Mouse (Mus musculus) limb, embryonic 14.5 days (tissue): ENCODE measurements around the gene Gm27029. TPM values are rescaled to one million over a fixed set of nuclear protein-coding genes. Genes with fewer than 3 reads are reported as not detected.

Experiments
- ATAC-seq: fragments of 200-750 bp; cut with Nextera tagmentation; 2 replicates; pipeline ENCODE4 v1.8.0; 2017; ENCODE audit warnings: low read depth, moderate number of reproducible peaks, moderate TSS enrichment; ENCODE audit not compliant: low FRiP score
- DNase-seq: peaks from one replicate; pipeline ENCODE4 v3.0.0-alpha.2; 2015; ENCODE audit warnings: low spot score
- H3K27ac ChIP-seq: fragments of 300-500 bp; sonication (generic); replicated peaks from 2 replicates; pipeline ENCODE4 v1.5.1; 2014; ENCODE audit warnings: low read depth, mild to moderate bottlenecking, low read length, moderate library complexity, mixed read lengths
- H3K27me3 ChIP-seq: fragments of 300-500 bp; sonication (generic); 2 replicates; pipeline ENCODE4 v1.6.1; 2014; ENCODE audit warnings: low read length, mixed read lengths; ENCODE audit not compliant: control insufficient read depth, insufficient read depth
- H3K36me3 ChIP-seq: fragments of 300-500 bp; sonication (generic); 2 replicates; pipeline ENCODE4 v1.6.1; 2014; ENCODE audit warnings: mild to moderate bottlenecking, low read length, moderate library complexity, mixed read lengths; ENCODE audit not compliant: control insufficient read depth, insufficient read depth
- H3K4me1 ChIP-seq: fragments of 300-500 bp; sonication (generic); 2 replicates; pipeline ENCODE4 v1.6.1; 2014; ENCODE audit warnings: antibody characterized with exemption, low read length, mixed read lengths; ENCODE audit not compliant: control insufficient read depth, insufficient read depth
- H3K4me2 ChIP-seq: fragments of 300-500 bp; sonication (generic); replicated peaks from 2 replicates; pipeline ENCODE4 v1.6.1; 2014; ENCODE audit warnings: low read depth, mild to moderate bottlenecking, low read length, moderate library complexity; ENCODE audit not compliant: severe bottlenecking
- H3K4me3 ChIP-seq: fragments of 300-500 bp; sonication (generic); replicated peaks from 2 replicates; pipeline ENCODE4 v1.5.1; 2014; ENCODE audit warnings: low read length
- H3K9ac ChIP-seq: fragments of 300-500 bp; sonication (generic); 2 replicates; pipeline ENCODE4 v1.6.1; 2014; ENCODE audit warnings: mild to moderate bottlenecking, low read depth, low read length, moderate library complexity; ENCODE audit not compliant: severe bottlenecking
- H3K9me3 ChIP-seq: fragments of 300-500 bp; sonication (generic); 2 replicates; pipeline ENCODE4 v1.6.1; 2016; ENCODE audit warnings: low read length; ENCODE audit not compliant: control insufficient read depth
- POLR2A ChIP-seq: fragments of 200-500 bp; IDR thresholded peaks from 2 replicates; pipeline ENCODE4 v1.8.0; 2012; ENCODE audit warnings: inconsistent platforms, mild to moderate bottlenecking, moderate library complexity, borderline replicate concordance; ENCODE audit not compliant: insufficient read depth, insufficient read length; ENCODE audit errors: extremely low read depth
- WGBS: fragments of 180-500 bp; shearing (Covaris S2); extraction: QIAGEN DNeasy Blood & Tissue Kit; methylation state at CpG from one replicate; pipeline ENCODE4 v1.1.7; 2014; 5-methylcytosine and 5-hydroxymethylcytosine counted together
- polyA plus RNA-seq, 2 experiments: library from polyadenylated mRNA; depleted of rRNA in 1 of 2; stranded (reverse) in 1 of 2; unstranded in 1 of 2; fragments of >200 nt; fragmentation: Nextera tagmentation in 1 of 2; extraction: Ambion mirVana in 1 of 2; gene quantifications; 2 replicates each; pipeline versions ENCODE4 v1.2.1 to v1.2.3; 2012 to 2014

The Gm27029 gene
- polyA plus RNA-seq, 2 experiments = 4.2 to 12.1 TPM

GRCm38 (mm10) chr11:101462141-101462540, 37.5 kb upstream of the Gm27029 start:
- TF ChIP-seq POLR2A = no peak
- peaks cover 46% of the 10 kb centered on the region for H3K36me3 ChIP-seq
- no peaks in the 10 kb centered on the region for H3K27me3 ChIP-seq
- peaks cover 17% of the 10 kb centered on the region for H3K4me1 ChIP-seq
- no peak overlapping the region for H3K4me3 ChIP-seq
- WGBS = 85% methylated on average over 14 of the region's 14 CpGs
- no peaks in the 10 kb centered on the region for H3K9me3 ChIP-seq
- H3K9ac ChIP-seq = no peak overlapping the region
- no peak overlapping the region for H3K4me2 ChIP-seq
- H3K27ac ChIP-seq = no peak overlapping the region
- ATAC-seq = no peak
- DNase-seq = no peak

- no peak overlapping the region for H3K9ac ChIP-seq
- no peak overlapping the region for H3K27ac ChIP-seq
- DNase-seq (no peak), ATAC-seq (no peak)
- 86% methylated on average over 15 of the region's 15 CpGs for WGBS
- no peak for TF ChIP-seq POLR2A
- no peaks in the 10 kb centered on the region for H3K27me3 ChIP-seq
- H3K4me1 ChIP-seq = peaks cover 17% of the 10 kb centered on the region
- no peaks in the 10 kb centered on the region for H3K9me3 ChIP-seq
- no peak overlapping the region for H3K4me3 ChIP-seq
- no peak overlapping the region for H3K4me2 ChIP-seq
- H3K36me3 ChIP-seq = peaks cover 50% of the 10 kb centered on the region
Observed at GRCm38 (mm10) chr11:101460321-101460720, 35.7 kb upstream of the Gm27029 start.

- Histone ChIP-seq H3K9ac (no peak overlapping the region), H3K27me3 (no peaks in the 10 kb centered on the region), H3K27ac (no peak overlapping the region), H3K4me2 (no peak overlapping the region), H3K9me3 (no peaks in the 10 kb centered on the region), H3K4me1 (peaks cover 13% of the 10 kb centered on the region), H3K36me3 (peaks cover 50% of the 10 kb centered on the region), H3K4me3 (no peak overlapping the region)
- no peak for TF ChIP-seq POLR2A
- 44% methylated on average over 4 of the region's 6 CpGs for WGBS
- ATAC-seq (no peak), DNase-seq (no peak)
Observed at GRCm38 (mm10) chr11:101459716-101460115, 35.1 kb upstream of the Gm27029 start.

GRCm38 (mm10) chr11:101458217-101458616, 33.6 kb upstream of the Gm27029 start:
- Histone ChIP-seq H3K27me3 (no peaks in the 10 kb centered on the region), H3K36me3 (peaks cover 50% of the 10 kb centered on the region), H3K27ac (no peak overlapping the region), H3K4me1 (no peaks in the 10 kb centered on the region), H3K9ac (no peak overlapping the region), H3K9me3 (no peaks in the 10 kb centered on the region), H3K4me2 (no peak overlapping the region), H3K4me3 (no peak overlapping the region)
- ATAC-seq = no peak
- no peak for DNase-seq
- 84% methylated on average over 12 of the region's 12 CpGs for WGBS
- no peak for TF ChIP-seq POLR2A

- ATAC-seq = no peak
- Histone ChIP-seq H3K4me1 (no peaks in the 10 kb centered on the region), H3K9me3 (no peaks in the 10 kb centered on the region), H3K4me2 (no peak overlapping the region), H3K27me3 (no peaks in the 10 kb centered on the region), H3K36me3 (peaks cover 50% of the 10 kb centered on the region), H3K4me3 (no peak overlapping the region), H3K27ac (no peak overlapping the region), H3K9ac (no peak overlapping the region)
- no peak for TF ChIP-seq POLR2A
- WGBS = 88% methylated on average over 9 of the region's 9 CpGs
- no peak for DNase-seq
Observed at GRCm38 (mm10) chr11:101457631-101458030, 33.0 kb upstream of the Gm27029 start.

- Histone ChIP-seq H3K9me3 (no peaks in the 10 kb centered on the region), H3K27me3 (no peaks in the 10 kb centered on the region), H3K9ac (no peak overlapping the region), H3K4me2 (no peak overlapping the region), H3K27ac (no peak overlapping the region), H3K4me3 (no peak overlapping the region), H3K4me1 (no peaks in the 10 kb centered on the region), H3K36me3 (peaks cover 31% of the 10 kb centered on the region)
- WGBS = 93% methylated on average over 7 of the region's 7 CpGs
- no peak for TF ChIP-seq POLR2A
- ATAC-seq = no peak
- DNase-seq = no peak
Observed at GRCm38 (mm10) chr11:101455627-101456026, 31.0 kb upstream of the Gm27029 start.
